Mouse (Mus musculus) neutrophil, adult 83 days (primary cell): ENCODE data around the gene Lcmt2. TPM values are rescaled to one million over a fixed set of nuclear protein-coding genes. Genes with fewer than 3 reads are reported as not detected.

ENCODE experiments used
- total RNA-seq, 2 experiments: library from RNA; stranded (reverse); gene quantifications; one replicate each; pipeline ENCODE4 v1.2.4; 2023

Gene Lcmt2
- 1 to 10 TPM; 6.0 to 6.2 TPM for total RNA-seq

DNA sequence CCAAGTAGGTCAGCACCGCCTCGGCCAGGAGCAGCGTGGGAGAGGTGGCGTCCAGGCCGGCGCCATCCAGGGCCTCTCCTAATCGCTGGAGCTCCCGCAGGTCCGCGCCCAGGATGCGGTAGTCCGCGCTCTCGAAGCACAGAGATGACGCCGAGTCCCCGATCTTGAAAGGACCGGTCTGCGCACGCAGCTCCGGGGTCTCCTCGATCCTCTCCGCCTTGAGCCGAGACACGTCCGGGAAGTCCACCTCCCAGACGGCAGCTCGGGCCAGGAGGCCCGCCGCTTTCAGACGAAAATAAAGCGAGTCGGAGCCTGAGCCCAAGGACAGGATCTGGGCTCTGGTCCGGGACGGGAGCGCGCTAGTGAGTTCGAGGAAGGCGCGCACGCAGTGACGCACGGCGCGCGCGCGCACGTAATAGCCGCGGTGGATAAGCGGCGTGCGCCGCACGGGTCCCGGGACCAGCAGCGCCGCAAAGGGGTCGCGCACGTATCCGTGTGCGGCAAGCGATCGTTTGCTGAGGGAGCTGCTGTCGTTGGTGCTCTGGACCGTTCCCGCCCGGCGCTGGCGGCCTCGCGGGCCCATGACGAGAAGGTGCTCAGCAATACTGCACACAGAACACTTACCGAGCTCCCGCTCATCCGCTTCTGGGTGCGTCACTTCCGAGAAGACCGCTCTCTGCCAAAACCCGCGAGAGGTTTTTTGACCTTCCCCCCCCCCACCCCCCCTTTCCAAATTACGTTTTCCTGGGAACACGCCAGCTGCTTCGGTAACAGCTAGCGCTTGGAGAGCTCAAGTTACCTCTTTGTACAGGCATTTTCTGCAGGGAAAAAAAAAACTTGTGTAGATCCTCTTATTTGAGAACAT is at the start of gene Lcmt2, which contains the start of gene Adal:
Gene Lcmt2, minus strand, starts transcription at position 636 of the 865 bp plus-strand sequence.
Gene Adal, plus strand, starts transcription at position 411 of the 865 bp plus-strand sequence.

DNA sequence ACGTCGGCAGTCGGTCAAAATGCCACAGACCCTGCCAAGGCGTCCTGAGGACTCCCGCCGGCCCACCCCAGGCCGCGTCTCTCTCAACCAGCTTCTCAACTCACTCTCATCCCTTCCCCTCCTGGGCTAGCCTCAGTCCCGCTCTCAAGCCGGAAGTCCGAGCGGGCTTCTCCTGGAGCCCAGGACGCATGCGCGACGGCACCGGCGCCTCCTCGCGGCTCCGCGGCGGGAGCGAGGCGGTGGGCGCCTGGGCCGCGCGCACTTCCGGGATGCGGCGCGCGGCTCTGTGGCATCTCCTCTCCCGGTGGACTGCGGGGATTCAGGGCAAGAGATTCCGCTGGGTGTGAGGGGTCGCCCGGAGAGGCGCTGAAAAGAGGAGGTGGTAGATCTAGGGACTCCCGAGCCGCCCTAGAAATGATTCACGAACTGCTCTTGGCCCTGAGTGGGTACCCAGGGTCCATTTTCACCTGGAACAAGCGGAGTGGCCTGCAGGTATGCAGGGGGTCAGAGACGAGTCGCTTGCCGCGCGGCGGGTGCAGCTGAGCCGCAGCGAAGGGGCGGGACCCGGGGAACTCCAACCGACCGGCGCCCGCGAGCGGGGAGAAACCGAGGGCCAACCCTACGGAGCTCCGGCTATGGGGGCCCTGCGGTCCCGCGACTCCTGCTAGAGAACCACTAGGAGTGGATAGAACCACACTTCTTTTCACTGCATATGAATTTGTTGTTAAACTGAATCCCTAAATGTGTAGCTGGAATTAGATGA is 30.7 kb upstream of the Lcmt2 start, which contains the start of gene Zscan29:
Gene Zscan29, minus strand, starts transcription at position 146 of the 763 bp plus-strand sequence.

DNA sequence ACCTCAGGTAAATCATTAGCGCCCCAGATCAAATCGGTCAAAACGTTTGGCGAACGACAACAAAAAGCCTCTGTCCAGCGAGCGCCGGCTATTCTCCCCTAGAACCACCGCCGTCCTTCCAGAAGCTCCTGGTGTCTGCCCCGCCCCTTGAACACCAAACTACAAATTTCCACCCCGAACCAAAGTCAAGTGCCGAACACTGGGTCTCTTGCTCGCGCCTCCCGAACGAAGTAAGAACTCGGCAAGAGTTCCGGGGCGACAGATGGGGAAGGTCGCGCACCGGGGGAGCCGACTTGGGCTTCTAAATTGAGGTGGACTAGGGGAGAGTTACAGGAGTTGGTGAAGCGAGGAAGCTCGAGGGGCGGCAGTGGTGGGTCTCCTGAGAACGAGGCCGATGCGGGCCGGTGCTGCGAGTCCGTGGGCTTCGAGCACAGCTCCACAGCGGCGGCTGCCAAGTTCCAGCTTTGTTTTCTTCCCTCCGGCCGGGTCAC is 30.1 kb upstream of the Lcmt2 start, which contains the start of gene Tubgcp4:
Gene Tubgcp4, plus strand, starts transcription at position 174 of the 491 bp plus-strand sequence.

DNA sequence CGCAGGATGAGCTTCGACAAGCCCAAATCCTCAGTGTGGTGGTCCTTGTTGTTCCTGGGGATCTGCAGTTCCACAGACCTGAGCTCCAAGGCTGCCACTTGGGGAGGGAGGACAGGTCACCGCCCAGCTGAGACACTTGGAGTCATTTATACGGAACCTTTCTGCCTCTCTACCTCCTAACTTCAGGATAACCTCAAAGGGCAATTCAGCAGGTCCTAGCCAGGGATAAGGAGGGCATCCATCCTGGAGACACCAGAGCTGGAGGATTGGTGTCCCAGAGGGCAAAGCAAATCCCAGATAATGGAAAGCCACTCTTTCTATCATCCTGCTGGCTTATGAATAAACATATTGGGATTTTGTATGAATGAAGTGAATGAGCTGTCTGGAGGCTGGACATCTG is 30.8 kb downstream of the Lcmt2 start, which contains the start of gene Tgm7:
Gene Tgm7, minus strand, starts transcription at position 101 of the 400 bp plus-strand sequence.

DNA sequence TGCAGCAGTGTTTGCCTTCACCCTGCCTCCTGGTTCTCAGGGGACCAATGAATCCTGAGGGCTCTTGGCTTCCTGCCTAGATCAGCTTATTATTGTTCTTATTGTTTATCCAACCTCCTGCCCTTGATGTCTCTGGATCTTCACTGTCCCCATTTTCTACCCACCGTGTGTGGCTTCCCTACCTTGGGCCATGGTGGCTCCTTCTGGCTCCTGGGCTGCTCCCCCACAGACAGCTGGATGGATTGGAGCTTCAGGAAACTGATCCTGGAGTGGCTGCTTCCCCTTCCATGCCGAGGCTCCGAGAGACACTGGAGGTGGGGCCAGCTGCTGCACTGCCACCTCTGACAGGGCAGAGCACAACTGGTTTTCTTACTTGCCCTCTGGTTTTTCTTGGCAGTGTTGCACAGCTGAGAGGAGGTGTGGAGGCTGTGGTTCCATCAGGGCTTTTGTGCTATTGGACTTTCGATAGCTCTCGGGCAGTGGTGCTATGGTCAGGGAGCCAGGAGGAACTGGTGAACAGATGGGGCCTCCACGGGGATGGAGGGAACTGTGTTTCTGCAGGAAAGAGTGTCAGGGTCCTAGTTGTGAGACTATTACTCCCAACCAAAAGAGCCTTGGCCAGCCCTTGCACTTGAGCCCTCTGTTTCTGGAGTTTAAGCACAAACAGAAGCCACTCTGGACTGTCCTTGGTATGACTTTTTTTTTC is 54.8 kb downstream of the Lcmt2 start, which contains the start of gene Tgm5:
Gene Tgm5, minus strand, starts transcription at position 362 of the 706 bp plus-strand sequence.

Other genes with a start within 250 kb of the Lcmt2 start
- 10 to 100 TPM; 24.5 to 29.2 TPM for gene Ubr1, start 169.9 kb downstream of the Lcmt2 start, total RNA-seq
- 1 to 10 TPM; 6.8 to 9.1 TPM for gene Tmem62, start 163.6 kb downstream of the Lcmt2 start, total RNA-seq
- gene Ccndbp1, start 132.2 kb downstream of the Lcmt2 start, total RNA-seq = 10 to 100 TPM; 59.3 to 62.5 TPM
- gene Epb42, start 103.6 kb downstream of the Lcmt2 start, total RNA-seq = 10 to 100 TPM; 15.1 to 17.4 TPM
- not detected for gene Tgm5, start 54.8 kb downstream of the Lcmt2 start, total RNA-seq
- not detected for gene Tgm7, start 30.9 kb downstream of the Lcmt2 start, total RNA-seq
- gene Adal, start 225 bp downstream of the Lcmt2 start, total RNA-seq = 1 to 10 TPM; 4.3 to 6.4 TPM
- 10 to 100 TPM; 40.2 to 45.8 TPM for gene Tubgcp4, start 30.0 kb upstream of the Lcmt2 start, total RNA-seq
- gene Zscan29, start 30.5 kb upstream of the Lcmt2 start, total RNA-seq = 10 to 100 TPM; 42.1 to 43.2 TPM
- 10 to 100 TPM; 23.8 to 31.2 TPM for gene Trp53bp1, start 130.8 kb upstream of the Lcmt2 start, total RNA-seq
- gene Map1a, start 148.9 kb upstream of the Lcmt2 start, total RNA-seq = under 1 TPM; 0.24 to 0.96 TPM
- 10 to 100 TPM; 11.9 to 14.3 TPM for gene Ppip5k1, start 214.7 kb upstream of the Lcmt2 start, total RNA-seq
- gene Ckmt1, start 217.1 kb upstream of the Lcmt2 start, total RNA-seq = not detected
- gene Strc, start 246.5 kb upstream of the Lcmt2 start, total RNA-seq = under 1 TPM in 1 of 2 experiments, not detected in 1; 0.07 TPM